Mouse (Mus musculus): ENCODE data around the gene 1700013G24Rik.

1700013G24Rik gene

GRCm38 (mm10) chr4:137477611-137478010 lies 24.5 kb downstream of the 1700013G24Rik start:
- DNase-seq, result no peak

- no peak for DNase-seq
These were observed 25.2 kb downstream of the 1700013G24Rik start for GRCm38 (mm10) chr4:137478306-137478705.

GRCm38 (mm10) chr4:137479757-137480156 lies 26.7 kb downstream of the 1700013G24Rik start:
- no peak for DNase-seq

- no peak for DNase-seq
These were observed 27.3 kb downstream of the 1700013G24Rik start for GRCm38 (mm10) chr4:137480191-137480992.

- DNase-seq, result no peak
These were observed 27.9 kb downstream of the 1700013G24Rik start for GRCm38 (mm10) chr4:137480993-137481340.

GRCm38 (mm10) chr4:137481381-137482030 lies 28.4 kb downstream of the 1700013G24Rik start:
- no peak for DNase-seq

- no peak for DNase-seq
These were observed 30.8 kb downstream of the 1700013G24Rik start for GRCm38 (mm10) chr4:137483871-137484270.

GRCm38 (mm10) chr4:137484586-137484985 lies 31.5 kb downstream of the 1700013G24Rik start:
- no peak for DNase-seq

- DNase-seq, result no peak
These were observed 32.3 kb downstream of the 1700013G24Rik start for GRCm38 (mm10) chr4:137485258-137485960.

GRCm38 (mm10) chr4:137486081-137487014 lies 33.3 kb downstream of the 1700013G24Rik start:
- DNase-seq, result no peak

- no peak for DNase-seq
These were observed 34.4 kb downstream of the 1700013G24Rik start for GRCm38 (mm10) chr4:137487286-137488000.

- DNase-seq, result no peak
These were observed 35.0 kb downstream of the 1700013G24Rik start for GRCm38 (mm10) chr4:137488038-137488437.

GRCm38 (mm10) chr4:137488571-137489303 lies 35.7 kb downstream of the 1700013G24Rik start:
- DNase-seq, result no peak

- DNase-seq, result no peak
These were observed 36.9 kb downstream of the 1700013G24Rik start for GRCm38 (mm10) chr4:137489996-137490395.

- DNase-seq, result no peak
These were observed 39.5 kb downstream of the 1700013G24Rik start for GRCm38 (mm10) chr4:137492563-137492962.

- DNase-seq, result no peak
These were observed 40.1 kb downstream of the 1700013G24Rik start for GRCm38 (mm10) chr4:137493187-137493586.

- DNase-seq, result peak in 1 of 2 experiments; percentile 8
These were observed 41.8 kb downstream of the 1700013G24Rik start for GRCm38 (mm10) chr4:137494751-137495500.

- DNase-seq, result peak; percentile 64 to 71
These were observed 42.5 kb downstream of the 1700013G24Rik start for GRCm38 (mm10) chr4:137495501-137496100.

GRCm38 (mm10) chr4:137497367-137497766 lies 44.3 kb downstream of the 1700013G24Rik start:
- DNase-seq, result no peak

All from B cell, adult 2 months (primary cell).